In the genomic region with DNA sequence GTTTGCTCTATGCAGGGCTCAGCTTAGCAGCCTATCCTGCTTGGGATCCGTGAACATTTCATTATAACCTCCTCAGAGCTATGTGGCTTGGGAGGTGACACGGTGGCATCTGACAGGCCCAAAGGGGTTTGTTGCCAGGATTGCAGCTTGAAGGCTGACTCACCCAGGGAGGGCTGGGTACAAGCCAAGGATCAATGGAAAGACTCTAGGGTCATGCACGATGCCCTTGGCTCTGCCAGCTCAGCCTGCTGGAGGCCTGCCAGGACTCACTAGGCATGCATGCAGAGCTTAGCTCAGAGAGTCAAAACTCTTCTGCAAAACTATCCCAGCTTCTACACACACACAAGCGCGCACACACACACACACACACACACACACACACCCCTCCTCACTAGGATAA, we compare ENCODE assay signal across 9 mouse cellular contexts. TPM values are rescaled to one million over a fixed set of nuclear protein-coding genes. Genes with fewer than 3 reads are reported as not detected.
A peak's percentile ranks its signal among the peaks of the same experiment; 100 is the strongest.
DNase-seq lines count a peak whose midpoint lies in the region; ATAC-seq and TF ChIP-seq lines count a peak whose summit lies in the region.
"Had no signal": no experiment of that assay in that cellular context is flagged by ENCODE, and none has a peak within 500 bp of the region (broad histone marks: within the 10 kb centered on the region; RNA-seq: fewer than 3 reads in every experiment).

No protein-coding gene starts in this region.

- WGBS in midbrain, embryonic 13.5 days = 78% methylated on average over 5 of the region's 5 CpGs
- 76% methylated on average over 5 of the region's 5 CpGs for WGBS in midbrain, embryonic 11.5 days
- WGBS in heart, embryonic 14.5 days = 38% methylated on average over 5 of the region's 5 CpGs
- 86% methylated on average over 5 of the region's 5 CpGs for WGBS in thymus, adult 2 months

- no peak for DNase-seq in midbrain, embryonic 11.5 days (ENCODE audit: low spot score, missing footprints)
- peak; percentile 66 to 75 for DNase-seq in cerebellum, adult 18-20 months
- DNase-seq in left cerebral cortex, adult 11 months (ENCODE audit: low spot score) = peak; percentile 34
- peak; percentile 73 for DNase-seq in ovary, postnatal 14 days (ENCODE audit: low spot score)
- no peak for DNase-seq in c-Kit-positive CD71-positive TER-119-positive erythroid progenitor cells, embryonic 14.5 days (ENCODE audit: low spot score)
- no peak for DNase-seq in thymus, adult 2 months

- no peaks in the 10 kb centered on the region for H3K36me3 ChIP-seq in midbrain, embryonic 13.5 days
- no peaks in the 10 kb centered on the region for H3K36me3 ChIP-seq in midbrain, embryonic 11.5 days (ENCODE audit: control insufficient read depth, insufficient read depth, low read length)
- peaks cover 18% of the 10 kb centered on the region for H3K36me3 ChIP-seq in heart, embryonic 14.5 days (ENCODE audit: control insufficient read depth, insufficient read depth, low read length)
- H3K36me3 ChIP-seq in thymus, adult 2 months (ENCODE audit: control insufficient read depth, insufficient read depth, low read length) = no peaks in the 10 kb centered on the region

- no peaks in the 10 kb centered on the region for H3K27me3 ChIP-seq in midbrain, embryonic 13.5 days
- H3K27me3 ChIP-seq in midbrain, embryonic 11.5 days (ENCODE audit: control insufficient read depth, insufficient read depth, low read length) = no peaks in the 10 kb centered on the region
- no peaks in the 10 kb centered on the region for H3K27me3 ChIP-seq in heart, embryonic 14.5 days (ENCODE audit: control insufficient read depth, insufficient read depth, low read length)
- H3K27me3 ChIP-seq in thymus, adult 2 months (ENCODE audit: control insufficient read depth, insufficient read depth, low read length) = no peaks in the 10 kb centered on the region
- H3K27me3 ChIP-seq: megakaryocyte, embryonic 14.5 days had no signal

- H3K4me3 ChIP-seq in midbrain, embryonic 13.5 days (replicated peaks) = no peak overlapping the region
- H3K4me3 ChIP-seq in midbrain, embryonic 11.5 days (ENCODE audit: low read depth, low read length) = no peak overlapping the region
- H3K4me3 ChIP-seq in heart, embryonic 14.5 days (ENCODE audit: control insufficient read depth in 1 of 2, insufficient read depth in 1 of 2, low read depth in 1 of 2, low read length in 2 of 2) = no peak overlapping the region
- no peak overlapping the region for H3K4me3 ChIP-seq in thymus, adult 2 months (ENCODE audit: control insufficient read depth, insufficient read depth, low read length)
- H3K4me3 ChIP-seq: megakaryocyte, embryonic 14.5 days had no signal

- H3K9me3 ChIP-seq in midbrain, embryonic 13.5 days = no peaks in the 10 kb centered on the region
- H3K9me3 ChIP-seq in midbrain, embryonic 11.5 days (ENCODE audit: control insufficient read depth, low read length) = no peaks in the 10 kb centered on the region
- no peaks in the 10 kb centered on the region for H3K9me3 ChIP-seq in heart, embryonic 14.5 days (ENCODE audit: control insufficient read depth, low read length)

- no peak overlapping the region for H3K4me2 ChIP-seq in midbrain, embryonic 13.5 days (replicated peaks)
- H3K4me2 ChIP-seq in midbrain, embryonic 11.5 days = no peak overlapping the region
- H3K4me2 ChIP-seq in heart, embryonic 14.5 days (ENCODE audit: low read length) = no peak overlapping the region

- TF ChIP-seq CTCF in thymus, adult 2 months (IDR thresholded peaks at IDR 0.05; ENCODE audit: borderline replicate concordance, control insufficient read depth, extremely low read depth, insufficient read depth, low read length, poor library complexity) = no peak

- no peak overlapping the region for H3K27ac ChIP-seq in midbrain, embryonic 13.5 days
- H3K27ac ChIP-seq in midbrain, embryonic 11.5 days (ENCODE audit: low read depth, low read length) = no peak overlapping the region
- peak overlapping the region; percentile 38 to 80 for H3K27ac ChIP-seq in heart, embryonic 14.5 days (replicated peaks in 1 of 2; ENCODE audit: control insufficient read depth in 1 of 2, insufficient read depth in 1 of 2, low read depth in 2 of 2, low read length in 2 of 2)
- no peak overlapping the region for H3K27ac ChIP-seq in thymus, adult 2 months (ENCODE audit: control insufficient read depth, insufficient read depth, low read length)

- 0 out of 2 replicates have a peak, but pooled peaks have one; percentile 17 for ATAC-seq in midbrain, embryonic 13.5 days
- no peak for ATAC-seq in midbrain, embryonic 11.5 days (ENCODE audit: low FRiP score)
- peak; percentile 73 for ATAC-seq in heart, embryonic 14.5 days (ENCODE audit: insufficient number of reproducible peaks, insufficient read depth, low FRiP score, low read depth)

- no peaks in the 10 kb centered on the region for H3K4me1 ChIP-seq in midbrain, embryonic 13.5 days (replicated peaks)
- H3K4me1 ChIP-seq in midbrain, embryonic 11.5 days (ENCODE audit: control insufficient read depth, insufficient read depth, low read length) = no peaks in the 10 kb centered on the region
- H3K4me1 ChIP-seq in heart, embryonic 14.5 days (ENCODE audit: control insufficient read depth in 2 of 2, insufficient read depth in 2 of 2, low read length in 2 of 2) = peaks cover 16 to 18% of the 10 kb centered on the region in 2 experiments
- no peaks in the 10 kb centered on the region for H3K4me1 ChIP-seq in thymus, adult 2 months (replicated peaks; ENCODE audit: control insufficient read depth, insufficient read depth, low read length)
- H3K4me1 ChIP-seq: megakaryocyte, embryonic 14.5 days had no signal

- no peak for TF ChIP-seq POLR2A in thymus, adult 2 months (IDR thresholded peaks at IDR 0.05; ENCODE audit: control insufficient read depth, extremely low read depth, insufficient read depth, low read length, poor library complexity)

- no peak overlapping the region for H3K9ac ChIP-seq in midbrain, embryonic 13.5 days (replicated peaks)
- H3K9ac ChIP-seq in midbrain, embryonic 11.5 days (ENCODE audit: low read length) = no peak overlapping the region
- no peak overlapping the region for H3K9ac ChIP-seq in heart, embryonic 14.5 days (ENCODE audit: low read length)

RNA-seq across cellular contexts. Expression of a gene that starts 25.5 kb away (rescaled TPM):
- 2.9 and 3.2 TPM in 2 replicates for polyA plus RNA-seq in midbrain, embryonic 13.5 days (2015; fragmentation: Nextera tagmentation; extraction: Ambion mirVana)
- 2.8 and 3.2 TPM in 2 replicates for polyA plus RNA-seq in midbrain, embryonic 11.5 days (2014; fragmentation: Nextera tagmentation; extraction: Ambion mirVana)
- polyA plus RNA-seq in heart, embryonic 14.5 days (2014; fragmentation: Nextera tagmentation; extraction: Ambion mirVana) = 5.4 and 6.0 TPM in 2 replicates
- 0.88 and 1.5 TPM in 2 replicates for polyA plus RNA-seq in thymus, adult 2 months (2012; rRNA removed)

RNA-seq across cellular contexts. Expression of a gene that starts 45.6 kb away (rescaled TPM):
- 0.66 and 0.96 TPM in 2 replicates for polyA plus RNA-seq in midbrain, embryonic 13.5 days (2015; fragmentation: Nextera tagmentation; extraction: Ambion mirVana)
- polyA plus RNA-seq in midbrain, embryonic 11.5 days (2014; fragmentation: Nextera tagmentation; extraction: Ambion mirVana) = 0.33 and 0.57 TPM in 2 replicates
- polyA plus RNA-seq in heart, embryonic 14.5 days (2014; fragmentation: Nextera tagmentation; extraction: Ambion mirVana) = 9.4 and 11.0 TPM in 2 replicates
- 0.52 and 0.57 TPM in 2 replicates for polyA plus RNA-seq in thymus, adult 2 months (2012; rRNA removed)

Comparison
In these comparisons a context has a peak if more than half of its experiments do, and no peak if none do; other contexts are left out.
1. H3K27ac ChIP-seq: peak in heart, embryonic 14.5 days (2 of 2); none in midbrain, embryonic 13.5 days (single experiment), midbrain, embryonic 11.5 days (single experiment) and thymus, adult 2 months (single experiment).
2. DNase-seq: peak in cerebellum, adult 18-20 months (2 of 2), left cerebral cortex, adult 11 months (single experiment) and ovary, postnatal 14 days (single experiment); none in midbrain, embryonic 11.5 days (single experiment), c-Kit-positive CD71-positive TER-119-positive erythroid progenitor cells, embryonic 14.5 days (single experiment) and thymus, adult 2 months (single experiment).